ENCODE assay signal across 23 mouse cellular contexts in the genomic region with DNA sequence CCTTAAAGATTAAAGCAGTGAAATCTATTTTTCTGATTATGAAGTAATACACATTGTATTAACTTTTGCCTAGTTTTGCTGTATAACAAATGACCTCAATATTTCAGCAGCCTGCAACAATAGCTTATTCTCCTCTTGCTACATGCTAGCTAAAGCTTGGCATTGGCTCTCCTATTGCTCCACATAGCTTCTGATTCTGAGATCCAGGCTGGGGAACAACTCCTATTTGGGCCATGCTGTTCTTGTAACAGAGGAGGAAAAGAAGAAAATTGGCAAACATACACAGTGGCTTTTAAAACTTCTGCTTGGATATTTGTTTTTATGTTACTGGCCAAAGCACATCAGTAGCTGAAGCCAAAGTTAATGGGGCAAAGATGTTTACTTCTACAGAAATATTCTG. TPM values are rescaled to one million over a fixed set of nuclear protein-coding genes. Genes with fewer than 3 reads are reported as not detected.
DNase-seq lines count a peak whose midpoint lies in the region.
"Had no signal": no experiment of that assay in that cellular context is flagged by ENCODE, and none has a peak within 500 bp of the region (broad histone marks: within the 10 kb centered on the region; RNA-seq: fewer than 3 reads in every experiment).

No protein-coding gene starts in this region.

- DNase-seq in adrenal gland, postnatal 10 days = peak; percentile 20
- DNase-seq in adrenal gland, postnatal 36 days = no peak
- peak; percentile 28 to 44 for DNase-seq in heart, adult 9 months (ENCODE audit: low spot score in 2 of 2)
- DNase-seq in heart, embryonic 10.5 days (ENCODE audit: low spot score) = no peak
- DNase-seq in retina, postnatal 1 day = peak; percentile 10
- no peak for DNase-seq in retina, embryonic 14.5 days (ENCODE audit: low spot score)
- DNase-seq in hindbrain, embryonic 10.5 days (ENCODE audit: low spot score) = no peak
- no peak for DNase-seq in embryonic facial prominence, embryonic 10.5 days (ENCODE audit: low spot score)
- DNase-seq: forebrain, postnatal 0 days; kidney, postnatal 10 days; right cerebral cortex, adult 18-20 months had no signal

- H3K27me3 ChIP-seq in heart, embryonic 10.5 days (ENCODE audit: insufficient read depth, poor library complexity, severe bottlenecking) = no peaks in the 10 kb centered on the region
- no peaks in the 10 kb centered on the region for H3K27me3 ChIP-seq in hindbrain, embryonic 10.5 days (ENCODE audit: insufficient read depth, poor library complexity, severe bottlenecking)
- no peaks in the 10 kb centered on the region for H3K27me3 ChIP-seq in embryonic facial prominence, embryonic 10.5 days (replicated peaks; ENCODE audit: low read depth, poor library complexity, severe bottlenecking)
- H3K27me3 ChIP-seq: heart, embryonic 12.5 days; liver, embryonic 12.5 days; megakaryocyte, embryonic 14.5 days; neural tube, embryonic 13.5 days had no signal

- no peaks in the 10 kb centered on the region for H3K4me1 ChIP-seq in heart, embryonic 10.5 days
- H3K4me1 ChIP-seq in hindbrain, embryonic 10.5 days (replicated peaks) = no peaks in the 10 kb centered on the region
- no peaks in the 10 kb centered on the region for H3K4me1 ChIP-seq in embryonic facial prominence, embryonic 10.5 days
- H3K4me1 ChIP-seq: heart, embryonic 12.5 days; liver, embryonic 12.5 days; neural tube, embryonic 13.5 days had no signal

- no peaks in the 10 kb centered on the region for H3K36me3 ChIP-seq in heart, embryonic 10.5 days
- H3K36me3 ChIP-seq in hindbrain, embryonic 10.5 days = no peaks in the 10 kb centered on the region
- H3K36me3 ChIP-seq in embryonic facial prominence, embryonic 10.5 days (replicated peaks) = no peaks in the 10 kb centered on the region
- H3K36me3 ChIP-seq: heart, embryonic 12.5 days; liver, embryonic 12.5 days; neural tube, embryonic 13.5 days had no signal

- H3K27ac ChIP-seq in heart, embryonic 10.5 days = no peak overlapping the region
- H3K27ac ChIP-seq in hindbrain, embryonic 10.5 days = no peak overlapping the region
- no peak overlapping the region for H3K27ac ChIP-seq in embryonic facial prominence, embryonic 10.5 days (replicated peaks)
- H3K27ac ChIP-seq: liver, embryonic 12.5 days; neural tube, embryonic 13.5 days; stomach, postnatal 0 days had no signal

- no peaks in the 10 kb centered on the region for H3K9me3 ChIP-seq in heart, embryonic 10.5 days
- no peaks in the 10 kb centered on the region for H3K9me3 ChIP-seq in hindbrain, embryonic 10.5 days
- H3K9me3 ChIP-seq in embryonic facial prominence, embryonic 10.5 days = no peaks in the 10 kb centered on the region
- H3K9me3 ChIP-seq: heart, embryonic 12.5 days; liver, embryonic 12.5 days; megakaryocyte, embryonic 14.5 days; neural tube, embryonic 13.5 days had no signal

- no peak overlapping the region for H3K4me3 ChIP-seq in heart, embryonic 10.5 days
- H3K4me3 ChIP-seq in hindbrain, embryonic 10.5 days = no peak overlapping the region
- H3K4me3 ChIP-seq in embryonic facial prominence, embryonic 10.5 days = no peak overlapping the region
- H3K4me3 ChIP-seq: heart, embryonic 12.5 days; liver, embryonic 12.5 days; megakaryocyte, embryonic 14.5 days; neural tube, embryonic 13.5 days had no signal

RNA-seq across cellular contexts. Expression of a gene that starts 23.0 kb away (rescaled TPM):
- 10 to 100 TPM; 26.5 to 29.5 TPM for total RNA-seq in adrenal gland, postnatal 10 days (2021)
- total RNA-seq in adrenal gland, postnatal 36 days (2021) = 10 to 100 TPM; 24.1 to 38.3 TPM
- 9.9 and 11.1 TPM in 2 replicates for polyA plus RNA-seq in heart, embryonic 10.5 days (2016; fragmentation: Nextera tagmentation; extraction: Ambion mirVana)
- polyA plus RNA-seq in hindbrain, embryonic 10.5 days (2016; fragmentation: Nextera tagmentation; extraction: Ambion mirVana) = 15.5 and 17.1 TPM in 2 replicates
- polyA plus RNA-seq in embryonic facial prominence, embryonic 10.5 days (2016; fragmentation: Nextera tagmentation; extraction: Ambion mirVana) = 11.2 and 13.3 TPM in 2 replicates

RNA-seq across cellular contexts. Expression of a gene that starts 55.1 kb away (rescaled TPM):
- not detected for total RNA-seq in adrenal gland, postnatal 10 days (2021)
- not detected for total RNA-seq in adrenal gland, postnatal 36 days (2021)
- polyA plus RNA-seq in heart, embryonic 10.5 days (2016; fragmentation: Nextera tagmentation; extraction: Ambion mirVana) = not detected in 2 replicates
- polyA plus RNA-seq in hindbrain, embryonic 10.5 days (2016; fragmentation: Nextera tagmentation; extraction: Ambion mirVana) = not detected in 2 replicates
- not detected in 2 replicates for polyA plus RNA-seq in embryonic facial prominence, embryonic 10.5 days (2016; fragmentation: Nextera tagmentation; extraction: Ambion mirVana)
- total RNA-seq: forebrain, postnatal 0 days; left cerebral cortex, postnatal 14 days; midbrain, postnatal 0 days had no signal
- polyA plus RNA-seq: brain, embryonic 14.5 days; cerebellum, adult 2 months; forebrain, postnatal 0 days; heart, embryonic 12.5 days; hindbrain, embryonic 11.5 days; intestine, embryonic 16.5 days; liver, embryonic 12.5 days; midbrain, postnatal 0 days; neural tube, embryonic 13.5 days; spleen, adult 2 months; stomach, postnatal 0 days had no signal

Comparison
In these comparisons a context has a peak if more than half of its experiments do, and no peak if none do; other contexts are left out.
1. DNase-seq: peak in adrenal gland, postnatal 10 days (single experiment), heart, adult 9 months (2 of 2) and retina, postnatal 1 day (single experiment); none in adrenal gland, postnatal 36 days (0 of 2), heart, embryonic 10.5 days (single experiment), retina, embryonic 14.5 days (single experiment), hindbrain, embryonic 10.5 days (single experiment) and embryonic facial prominence, embryonic 10.5 days (single experiment).